Mouse (Mus musculus) neural tube, embryonic 11.5 days (tissue): ENCODE data around the gene Defb20. TPM values are rescaled to one million over a fixed set of nuclear protein-coding genes. Genes with fewer than 3 reads are reported as not detected.

ENCODE experiments used
- ATAC-seq: fragments of 200-750 bp; cut with Nextera tagmentation; 2 replicates; pipeline ENCODE4 v1.8.0; 2017; ENCODE audit warnings: moderate number of reproducible peaks, mild to moderate bottlenecking, moderate TSS enrichment, moderate library complexity; ENCODE audit not compliant: insufficient read depth, low FRiP score, low TSS enrichment
- DNase-seq: peaks from one replicate; pipeline ENCODE4 v3.0.0-alpha.2; 2015; ENCODE audit warnings: low spot score
- H3K27ac ChIP-seq: fragments of 300-500 bp; sonication (generic); 2 replicates; pipeline ENCODE4 v1.5.1; 2014; ENCODE audit warnings: low read depth, mild to moderate bottlenecking, low read length
- H3K27me3 ChIP-seq: fragments of 300-500 bp; sonication (generic); 2 replicates; pipeline ENCODE4 v1.6.1; 2014; ENCODE audit warnings: mild to moderate bottlenecking, low read length, mixed read lengths; ENCODE audit not compliant: control insufficient read depth, insufficient read depth
- H3K36me3 ChIP-seq: fragments of 300-500 bp; sonication (generic); 2 replicates; pipeline ENCODE4 v1.6.1; 2014; ENCODE audit warnings: mild to moderate bottlenecking, low read length, moderate library complexity, mixed read lengths; ENCODE audit not compliant: control insufficient read depth, insufficient read depth
- H3K4me1 ChIP-seq: fragments of 300-500 bp; sonication (generic); 2 replicates; pipeline ENCODE4 v1.6.1; 2014; ENCODE audit warnings: low read length, mixed read lengths; ENCODE audit not compliant: control insufficient read depth, insufficient read depth
- H3K4me2 ChIP-seq: fragments of 300-500 bp; sonication (generic); 2 replicates; pipeline ENCODE4 v1.6.1; 2014; ENCODE audit warnings: low read depth, mild to moderate bottlenecking, moderate library complexity
- H3K4me3 ChIP-seq: fragments of 300-500 bp; sonication (generic); 2 replicates; pipeline ENCODE4 v1.5.1; 2014; ENCODE audit warnings: low read depth, low read length
- H3K9ac ChIP-seq: fragments of 300-500 bp; sonication (generic); 2 replicates; pipeline ENCODE4 v1.6.1; 2014; ENCODE audit warnings: mild to moderate bottlenecking, low read length
- H3K9me3 ChIP-seq: fragments of 300-500 bp; sonication (generic); 2 replicates; pipeline ENCODE4 v1.6.1; 2016; ENCODE audit warnings: low read length; ENCODE audit not compliant: control insufficient read depth
- WGBS: fragments of 180-500 bp; shearing (Covaris S2); extraction: QIAGEN DNeasy Blood & Tissue Kit; methylation state at CpG from one replicate; pipeline ENCODE4 v1.1.7; 2014; 5-methylcytosine and 5-hydroxymethylcytosine counted together
- polyA plus RNA-seq: library from polyadenylated mRNA; unstranded; fragments of >200 nt; fragmentation: Nextera tagmentation; extraction: Ambion mirVana; gene quantifications from 2 replicates; pipeline ENCODE4 v1.2.1, GENCODE M21; 2014

The Defb20 gene
- polyA plus RNA-seq, 1 experiment from 2014 or later: not detected

- Histone ChIP-seq H3K4me1 (no peaks in the 10 kb centered on the region), H3K4me3 (no peak overlapping the region), H3K4me2 (no peak overlapping the region), H3K27ac (no peak overlapping the region), H3K9ac (no peak overlapping the region), H3K9me3 (no peaks in the 10 kb centered on the region), H3K27me3 (no peaks in the 10 kb centered on the region), H3K36me3 (no peaks in the 10 kb centered on the region)
- DNase-seq: no peak
- 74% methylated on average over 2 of the region's 2 CpGs for WGBS
- ATAC-seq: no peak
These were observed 30.2 kb upstream of the Defb20 start for GRCm38 (mm10) chr2:152446642-152447041.

DNA sequence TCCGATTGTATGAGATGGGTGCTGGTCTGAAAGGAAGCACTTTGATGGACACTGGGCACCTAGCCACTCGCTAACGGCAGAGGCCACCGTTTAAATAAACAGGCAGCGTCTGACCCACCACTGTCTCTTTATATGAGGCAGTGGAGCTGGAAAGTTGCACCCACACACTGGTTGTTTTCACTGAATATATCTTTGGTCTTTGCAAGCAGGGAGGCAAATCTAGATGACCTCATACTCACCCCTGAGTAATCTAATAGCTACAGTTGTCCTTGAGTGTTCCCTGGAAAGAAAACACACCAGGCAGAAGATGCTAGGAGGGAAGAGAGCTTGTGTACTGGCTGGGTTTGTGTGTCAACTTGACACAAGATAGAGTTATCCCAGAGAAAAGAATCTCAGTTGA is 29.4 kb upstream of the Defb20 start:
- H3K27me3 ChIP-seq: no peaks in the 10 kb centered on the region

DNA sequence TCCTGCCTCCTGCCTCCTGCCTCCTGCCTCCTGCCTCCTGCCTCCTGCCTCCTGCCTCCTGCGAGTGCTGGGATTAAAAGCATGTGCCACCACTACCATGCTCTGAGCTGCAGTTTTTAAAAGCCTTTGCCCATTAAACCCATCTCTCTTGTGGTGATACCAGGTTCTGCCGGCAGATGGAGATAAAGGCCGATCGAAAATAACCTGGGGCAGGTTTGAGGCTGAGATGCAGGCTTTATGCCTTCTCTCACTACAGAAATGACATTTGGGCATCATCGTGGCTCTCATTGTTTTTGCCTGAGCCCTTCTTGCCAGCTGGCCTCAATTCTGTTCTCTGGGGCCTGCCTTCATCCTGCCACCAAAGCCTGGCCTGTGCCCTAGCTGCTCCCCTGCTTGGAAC is 26.6 kb upstream of the Defb20 start:
- Histone ChIP-seq H3K9me3 (no peaks in the 10 kb centered on the region), H3K36me3 (no peaks in the 10 kb centered on the region), H3K4me1 (no peaks in the 10 kb centered on the region), H3K9ac (no peak overlapping the region), H3K27me3 (no peaks in the 10 kb centered on the region), H3K27ac (no peak overlapping the region), H3K4me2 (no peak overlapping the region), H3K4me3 (no peak overlapping the region)
- DNase-seq: peak; percentile 72
- ATAC-seq: no peak
- 7% methylated on average over 5 of the region's 5 CpGs for WGBS

More for the DNA sequence above, 29.4 kb upstream of the Defb20 start:
- Histone ChIP-seq H3K36me3 (no peaks in the 10 kb centered on the region), H3K27ac (no peak overlapping the region), H3K4me1 (no peaks in the 10 kb centered on the region), H3K4me2 (no peak overlapping the region), H3K9ac (no peak overlapping the region), H3K4me3 (no peak overlapping the region), H3K9me3 (no peaks in the 10 kb centered on the region)
- no peak for DNase-seq
- ATAC-seq: no peak
- WGBS: 61% methylated on average over 5 of the region's 5 CpGs

- Histone ChIP-seq H3K4me3 (no peak overlapping the region), H3K4me1 (no peaks in the 10 kb centered on the region), H3K27ac (no peak overlapping the region), H3K9ac (no peak overlapping the region), H3K4me2 (no peak overlapping the region), H3K9me3 (no peaks in the 10 kb centered on the region), H3K27me3 (no peaks in the 10 kb centered on the region), H3K36me3 (no peaks in the 10 kb centered on the region)
- ATAC-seq (no peak), DNase-seq (no peak)
- WGBS: 61% methylated on average over 4 of the region's 4 CpGs
These were observed 24.6 kb upstream of the Defb20 start for GRCm38 (mm10) chr2:152452101-152452781.

DNA sequence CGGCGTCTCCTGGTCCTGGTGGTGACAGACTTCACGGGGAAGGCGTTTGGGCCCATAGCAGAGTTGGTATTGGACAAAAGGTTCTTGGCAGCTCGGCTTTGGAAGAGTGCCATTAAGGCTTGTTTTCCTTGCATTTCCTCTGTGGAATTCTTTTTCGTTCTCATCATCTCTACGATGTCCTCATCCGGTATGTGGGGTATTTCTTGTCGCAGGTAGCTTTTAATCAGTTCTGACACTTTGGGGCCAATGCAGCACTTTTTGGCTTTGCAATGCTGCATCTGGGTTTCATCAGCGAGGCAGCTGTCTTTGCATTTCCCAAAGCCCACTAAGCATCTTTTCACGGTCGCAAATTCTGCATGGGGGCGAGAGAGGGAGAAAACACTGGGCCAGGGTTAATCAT is 17.6 kb upstream of the Defb20 start:
- WGBS: 58% methylated on average over 13 of the region's 13 CpGs
- Histone ChIP-seq H3K9me3 (no peaks in the 10 kb centered on the region), H3K4me2 (no peak overlapping the region), H3K36me3 (no peaks in the 10 kb centered on the region), H3K27me3 (no peaks in the 10 kb centered on the region), H3K4me3 (no peak overlapping the region), H3K9ac (no peak overlapping the region), H3K4me1 (no peaks in the 10 kb centered on the region), H3K27ac (no peak overlapping the region)
- ATAC-seq (no peak), DNase-seq (no peak)

DNA sequence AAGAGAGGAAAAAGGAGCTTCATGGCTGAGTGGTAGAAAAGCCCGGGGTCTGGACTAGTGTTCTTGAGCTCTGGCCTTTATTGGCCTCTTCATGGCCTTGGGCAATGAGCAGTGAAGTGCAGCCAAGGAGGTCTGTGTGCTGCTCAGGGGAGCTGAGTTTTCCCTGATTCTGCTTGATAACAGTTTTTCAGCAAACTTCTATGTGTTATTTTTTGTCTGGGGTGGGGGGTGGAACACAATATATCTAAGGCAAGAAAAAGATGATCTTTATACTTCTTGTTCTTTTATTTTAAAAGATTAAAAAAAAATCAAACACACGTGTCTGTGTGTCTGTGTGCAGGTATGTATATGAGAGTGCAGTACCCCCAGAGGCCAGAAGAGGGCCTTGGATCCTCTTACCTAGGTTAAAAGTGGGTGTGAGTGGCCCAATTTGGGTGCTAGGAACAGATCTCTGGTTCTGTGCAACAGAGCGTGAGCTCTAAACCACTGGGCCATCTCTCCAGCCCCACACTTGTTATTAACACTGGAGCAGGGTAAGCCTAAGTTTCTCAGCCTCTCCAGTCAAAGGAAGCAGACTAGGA is 12.2 kb upstream of the Defb20 start, which contains the start of gene Defb23:
Defb23 (minus strand) TSS at position 51 of the 581 bp plus-strand sequence.
- H3K4me2 ChIP-seq: no peak within 1 kb of the TSS
- 84% methylated on average over 3 of the region's 3 CpGs for WGBS
- no peak for ATAC-seq
- no peak for DNase-seq
- H3K36me3 ChIP-seq: no peaks in the 10 kb centered on the region
- no peaks in the 10 kb centered on the region for H3K4me1 ChIP-seq
- no peaks in the 10 kb centered on the region for H3K27me3 ChIP-seq
- H3K27ac ChIP-seq: no peak within 1 kb of the TSS
- no peak within 1 kb of the TSS for H3K4me3 ChIP-seq
- no peaks in the 10 kb centered on the region for H3K9me3 ChIP-seq
- H3K9ac ChIP-seq: no peak within 1 kb of the TSS

DNA sequence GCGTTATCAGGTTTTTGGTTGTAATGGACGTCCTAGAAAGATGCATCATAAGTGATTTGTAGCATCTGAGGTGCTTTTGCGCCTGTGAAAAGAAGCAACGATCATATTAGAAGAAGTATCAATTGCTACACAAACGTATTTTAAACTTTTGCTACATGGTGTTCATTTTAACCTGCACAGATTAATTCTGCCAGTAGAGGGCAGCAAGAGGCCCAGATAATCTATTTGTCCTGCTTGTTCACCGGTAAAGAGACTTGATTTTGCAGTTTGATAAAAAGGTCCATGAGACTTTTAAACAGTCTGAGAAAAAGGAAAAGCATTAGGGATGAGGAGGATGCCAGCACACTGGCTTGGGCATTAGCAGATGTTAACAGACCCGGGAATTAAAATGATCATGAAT is 5.9 kb upstream of the Defb20 start:
- no peaks in the 10 kb centered on the region for H3K4me1 ChIP-seq
- no peaks in the 10 kb centered on the region for H3K9me3 ChIP-seq
- H3K4me3 ChIP-seq: no peak overlapping the region
- 37% methylated on average over 7 of the region's 7 CpGs for WGBS
- ATAC-seq: no peak
- no peaks in the 10 kb centered on the region for H3K27me3 ChIP-seq
- H3K36me3 ChIP-seq: no peaks in the 10 kb centered on the region
- no peak overlapping the region for H3K4me2 ChIP-seq
- no peak overlapping the region for H3K9ac ChIP-seq
- peak; percentile 19 for DNase-seq
- no peak overlapping the region for H3K27ac ChIP-seq

DNA sequence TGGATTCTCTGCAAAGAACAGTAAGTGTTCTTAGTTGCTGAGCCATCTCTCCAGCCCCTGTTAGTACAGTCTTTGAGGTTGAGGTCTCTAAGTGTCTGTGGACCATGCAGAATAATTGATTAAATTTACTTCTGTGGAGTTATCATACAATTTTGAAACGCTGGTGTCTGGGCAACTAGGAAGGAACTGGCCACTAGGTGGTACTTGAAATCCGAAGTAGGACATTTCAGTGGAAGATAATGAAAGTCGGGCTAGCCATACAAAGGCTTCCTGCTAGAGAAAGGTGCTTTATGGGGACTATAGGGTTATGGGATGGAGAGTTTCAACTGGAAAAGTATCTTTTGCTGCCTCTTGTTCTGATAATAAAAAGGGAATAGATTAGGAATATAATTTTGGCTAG is 4.4 kb upstream of the Defb20 start:
- H3K4me2 ChIP-seq: no peak overlapping the region
- H3K4me3 ChIP-seq: no peak overlapping the region
- no peaks in the 10 kb centered on the region for H3K36me3 ChIP-seq
- no peak for ATAC-seq
- no peak overlapping the region for H3K9ac ChIP-seq
- H3K9me3 ChIP-seq: no peaks in the 10 kb centered on the region
- DNase-seq: no peak
- WGBS: 30% methylated on average over 3 of the region's 3 CpGs
- H3K27ac ChIP-seq: no peak overlapping the region
- no peaks in the 10 kb centered on the region for H3K4me1 ChIP-seq
- H3K27me3 ChIP-seq: no peaks in the 10 kb centered on the region

GRCm38 (mm10) chr2:152480881-152481280 is 4.0 kb downstream of the Defb20 start:
- DNase-seq (no peak), ATAC-seq (no peak)
- H3K4me3 ChIP-seq: no peak overlapping the region
- no peak overlapping the region for H3K27ac ChIP-seq
- H3K36me3 ChIP-seq: no peaks in the 10 kb centered on the region
- H3K4me1 ChIP-seq: no peaks in the 10 kb centered on the region
- no peak overlapping the region for H3K9ac ChIP-seq
- H3K27me3 ChIP-seq: no peaks in the 10 kb centered on the region
- H3K9me3 ChIP-seq: no peaks in the 10 kb centered on the region
- WGBS: 87% methylated on average over 3 of the region's 3 CpGs
- no peak overlapping the region for H3K4me2 ChIP-seq
